Mouse (Mus musculus): ENCODE results near the gene Fbrsl1.

DNA sequence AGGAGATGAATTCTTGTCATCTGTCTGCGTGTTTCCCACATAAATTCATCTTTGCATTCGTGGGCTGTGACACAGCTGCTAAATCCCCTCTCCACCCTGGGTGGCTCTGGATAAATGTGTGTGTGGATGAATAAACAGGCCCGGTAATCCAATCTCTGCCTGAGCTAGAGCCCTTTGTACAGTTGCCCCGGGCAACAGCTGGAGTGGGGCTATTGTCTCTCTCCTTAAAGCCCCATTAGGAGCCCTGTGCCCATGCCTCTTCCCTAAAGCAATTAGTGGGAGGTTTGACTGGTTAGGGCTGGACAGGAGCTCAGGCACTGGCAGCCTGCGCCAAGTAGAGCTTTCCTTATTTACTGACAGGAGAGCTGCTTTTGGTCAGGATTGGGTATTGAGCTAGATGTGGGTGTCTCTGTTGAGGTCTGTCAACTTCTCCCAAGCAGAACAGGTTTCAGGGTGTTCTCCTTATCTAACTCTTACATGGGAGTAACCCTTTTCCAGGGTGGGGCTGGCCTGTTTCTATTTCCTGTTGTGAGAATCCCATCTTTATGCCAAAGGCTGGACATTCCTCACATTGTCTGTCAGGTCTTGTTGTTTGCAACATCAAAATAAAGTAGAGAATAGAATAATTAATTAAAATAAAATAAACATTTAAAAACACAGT lies 38.5 kb upstream of the Fbrsl1 start:
- TF ChIP-seq POLR2A (IDR thresholded peaks at IDR 0.05; ENCODE audit: borderline replicate concordance, extremely low read depth, low read depth, low read length) = no peak
- no peak for TF ChIP-seq CTCF (IDR thresholded peaks at IDR 0.05; ENCODE audit: insufficient read depth, low read length)

Data from lung, adult 2 months (tissue).